Comparison of ENCODE assay signal across 16 mouse cellular contexts in the genomic region with DNA sequence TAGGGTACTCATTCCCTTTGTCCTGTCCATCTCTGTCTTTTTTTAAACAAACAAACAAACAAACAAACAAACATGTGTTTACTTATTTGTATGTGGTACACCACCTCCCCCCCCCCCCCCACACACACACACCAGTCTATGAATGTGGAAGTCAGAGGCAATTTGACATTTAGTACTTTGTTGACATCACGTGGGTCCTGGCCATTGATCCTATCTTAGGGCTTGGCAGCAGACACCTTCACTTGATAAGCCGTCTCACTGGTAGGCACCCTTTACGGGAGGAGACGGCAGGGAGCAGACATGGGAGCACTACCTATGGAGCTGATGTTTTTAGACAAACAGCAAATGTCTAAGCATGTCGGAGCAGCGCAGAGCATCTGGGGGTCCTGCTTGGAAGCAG.
"Had no signal": no experiment of that assay in that cellular context is flagged by ENCODE, and none has a peak within 500 bp of the region (broad histone marks: within the 10 kb centered on the region; RNA-seq: fewer than 3 reads in every experiment).

No protein-coding gene starts in this region.

- H3K4me1 ChIP-seq: liver, embryonic 15.5 days had no signal

- ATAC-seq: midbrain, embryonic 15.5 days had no signal

- H3K27me3 ChIP-seq: limb, embryonic 15.5 days; midbrain, embryonic 15.5 days; neural tube, embryonic 15.5 days had no signal

- H3K4me2 ChIP-seq: limb, embryonic 15.5 days; liver, embryonic 15.5 days; lung, embryonic 14.5 days; midbrain, embryonic 11.5 days; midbrain, embryonic 15.5 days; neural tube, embryonic 15.5 days had no signal

- H3K27ac ChIP-seq: limb, embryonic 15.5 days; liver, embryonic 15.5 days; midbrain, embryonic 15.5 days; neural tube, embryonic 15.5 days had no signal

- DNase-seq: kidney, adult 18-20 months; kidney, postnatal 36 days; layer of hippocampus, adult 9-11 months; layer of hippocampus, postnatal 36 days; lung, postnatal 4 days; right cerebral cortex, adult 18-20 months; right cerebral cortex, postnatal 25 days; thymus, adult 18-20 months; thymus, postnatal 14 days had no signal

- H3K9me3 ChIP-seq: limb, embryonic 15.5 days; liver, embryonic 15.5 days; midbrain, embryonic 15.5 days; neural tube, embryonic 15.5 days had no signal

- H3K9ac ChIP-seq: limb, embryonic 15.5 days; liver, embryonic 15.5 days; lung, embryonic 14.5 days; midbrain, embryonic 15.5 days; neural tube, embryonic 15.5 days had no signal

- H3K36me3 ChIP-seq: limb, embryonic 15.5 days; liver, embryonic 15.5 days; midbrain, embryonic 15.5 days; neural tube, embryonic 15.5 days had no signal

- H3K4me3 ChIP-seq: limb, embryonic 15.5 days; liver, embryonic 15.5 days; midbrain, embryonic 15.5 days; myocyte; neural tube, embryonic 15.5 days had no signal
